Mouse (Mus musculus) kidney, adult 2 months (tissue): ENCODE data around the gene Mtr.

Source experiments
- CTCF ChIP-seq: fragments of 200-500 bp; conservative IDR thresholded peaks from 2 replicates; pipeline ENCODE4 v1.5.1; 2011; ENCODE audit warnings: low read depth, mild to moderate bottlenecking, control low read depth, low read length, moderate library complexity, mixed read lengths; ENCODE audit not compliant: insufficient read depth, insufficient read length
- POLR2A ChIP-seq: fragments of 200-500 bp; IDR thresholded peaks from one replicate; pipeline ENCODE4 v1.6.1; 2011; ENCODE audit warnings: low read depth, low read length, control low read depth

DNA sequence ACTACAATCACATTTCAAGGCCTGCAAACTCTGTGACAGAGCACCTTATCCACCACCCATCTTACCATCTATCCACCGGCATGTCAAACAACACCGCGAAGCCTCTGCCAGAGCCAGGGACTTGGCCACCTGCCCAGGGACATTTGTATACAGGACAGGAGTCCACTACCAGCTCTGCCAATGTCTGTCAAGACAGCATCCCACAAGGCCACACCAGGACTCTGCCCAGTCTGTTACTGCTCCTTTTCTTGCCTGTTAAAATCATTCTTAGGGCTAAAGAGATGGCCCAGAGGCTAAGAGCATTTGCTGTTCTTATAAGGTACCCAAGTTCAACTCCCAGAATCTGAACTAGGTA lies 97.8 kb downstream of the Mtr start:
- TF ChIP-seq CTCF = no peak
- TF ChIP-seq POLR2A = no peak
